Mouse (Mus musculus) right cerebral cortex, postnatal 10 days (tissue): ENCODE measurements around the gene Sf3b2.

Source experiments
- DNase-seq, 2 experiments: peaks; one replicate each; pipeline ENCODE4 v3.0.0; 2021; ENCODE audit warnings: low spot score in 2 of 2

Sf3b2 gene

DNA sequence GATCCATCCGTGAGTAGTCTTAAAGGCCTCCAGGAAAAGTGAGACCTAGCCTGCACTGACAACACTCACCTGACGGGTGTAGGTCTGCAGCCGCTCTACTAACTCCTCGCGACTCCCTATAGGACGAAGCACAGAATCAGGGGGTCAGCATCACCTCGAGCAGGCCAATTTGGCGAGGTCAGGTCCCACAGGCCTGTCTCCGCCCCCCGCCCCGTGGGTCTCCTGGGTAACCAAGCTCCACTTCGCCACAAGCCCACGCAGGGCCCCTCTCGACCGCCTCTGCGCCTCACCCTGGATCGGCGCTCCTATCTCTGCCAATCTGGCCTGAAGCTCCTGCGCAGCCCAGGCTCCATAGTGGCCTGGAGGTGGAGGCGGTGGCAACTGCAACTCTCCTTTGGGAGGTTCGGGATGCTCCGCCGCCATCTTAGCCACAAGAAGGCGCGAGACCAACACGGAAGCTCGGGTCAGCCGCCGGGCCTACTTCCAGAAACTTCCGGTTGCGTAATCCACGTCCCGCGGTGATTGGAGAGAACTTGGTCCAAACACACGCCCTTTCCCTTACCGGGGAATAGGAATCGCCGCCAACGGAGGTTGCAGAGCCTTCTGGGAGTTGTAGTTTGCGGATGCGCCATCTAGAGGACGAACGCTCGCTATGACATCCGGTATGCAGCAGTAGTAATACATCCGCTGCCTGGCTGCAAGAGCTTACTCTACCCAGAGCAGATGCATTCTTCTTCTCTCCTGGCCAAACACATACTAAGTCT is at the start of gene Sf3b2:
Gene Sf3b2 (minus strand): TSS at position 484 of the 764 bp plus-strand sequence.
- peak; percentile 99 to 100 for DNase-seq

DNA sequence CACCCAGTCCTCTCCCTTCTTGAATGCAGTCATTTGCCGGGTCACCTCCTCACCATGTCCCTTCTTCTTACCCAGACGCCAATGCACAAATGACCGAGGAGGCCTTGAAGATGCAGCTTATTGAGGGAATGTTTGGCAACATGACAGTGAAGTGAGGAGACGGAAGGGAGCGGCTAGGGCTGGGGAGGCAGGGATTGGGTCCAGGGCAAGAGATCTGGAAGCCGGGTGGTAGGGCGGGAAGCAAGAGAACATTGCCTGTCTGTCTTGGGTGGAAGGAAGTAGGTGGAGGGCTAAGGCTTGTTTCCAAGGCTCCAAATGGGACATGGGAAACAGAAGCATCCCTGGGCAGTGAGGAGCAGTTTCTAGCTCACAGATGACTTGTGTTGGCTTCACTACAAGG is 46.1 kb upstream of the Sf3b2 start:
- DNase-seq: no peak

DNA sequence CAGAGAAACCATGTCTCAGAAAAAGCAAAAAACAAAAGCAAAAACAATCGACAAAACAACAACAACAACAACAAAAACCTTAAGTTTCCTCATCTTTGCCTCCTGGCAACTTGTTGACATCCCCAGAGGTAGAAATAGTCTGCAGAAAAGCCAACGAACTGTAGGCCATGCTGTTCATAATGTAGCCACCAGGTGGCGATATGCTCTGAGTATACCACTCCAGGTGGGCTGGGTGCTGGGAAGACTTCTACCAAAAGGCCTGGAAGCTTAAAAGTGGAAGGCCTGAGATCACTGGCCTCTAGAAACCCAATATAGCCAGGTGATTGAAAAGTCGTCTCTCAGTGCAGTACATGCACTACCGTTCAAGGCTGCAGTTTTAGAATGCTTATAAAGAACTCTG is 42.7 kb upstream of the Sf3b2 start:
- DNase-seq: peak; percentile 72 to 79

DNA sequence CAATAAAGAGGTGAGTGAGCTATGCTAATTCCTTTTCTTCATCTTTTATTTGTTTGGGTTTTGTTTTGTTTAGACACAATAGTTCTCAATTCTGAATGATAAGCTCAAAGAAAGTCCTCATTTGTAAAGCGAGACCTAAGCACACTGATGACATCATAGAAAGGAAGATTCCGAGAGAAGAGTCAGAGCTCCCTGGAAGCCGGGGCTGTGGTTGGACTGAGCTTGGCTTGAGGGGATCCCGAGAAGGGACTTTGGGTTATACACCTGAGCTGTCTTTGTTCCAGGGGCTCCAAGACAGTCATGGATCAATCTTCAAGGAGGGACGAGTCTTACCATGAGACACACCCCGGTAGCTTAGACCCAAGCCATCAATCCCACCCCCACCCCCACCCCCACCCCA is 40.2 kb upstream of the Sf3b2 start, which contains the start of gene Catsper1:
Gene Catsper1 (plus strand): TSS at position 301 of the 400 bp plus-strand sequence.
- DNase-seq: no peak

DNA sequence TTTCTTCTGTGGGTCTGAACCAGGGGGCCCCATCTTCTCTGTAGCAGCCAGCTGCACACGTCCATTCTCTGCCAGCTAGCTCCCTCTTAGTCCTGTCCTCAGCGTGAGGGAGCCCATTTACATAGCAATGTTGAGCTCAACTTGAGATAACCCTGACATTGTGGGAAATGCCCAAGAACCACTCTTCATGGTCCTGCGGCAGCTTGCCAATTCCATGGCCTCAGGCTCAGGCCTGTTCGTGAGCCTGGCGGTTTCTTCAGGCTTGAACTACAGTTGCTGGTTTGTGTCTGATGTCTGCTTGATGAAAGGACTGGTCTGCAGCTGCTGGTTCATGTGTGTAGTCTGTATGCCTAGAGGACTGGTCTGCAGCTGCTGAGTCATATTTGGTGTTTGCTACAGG is 39.5 kb upstream of the Sf3b2 start:
- DNase-seq: no peak

DNA sequence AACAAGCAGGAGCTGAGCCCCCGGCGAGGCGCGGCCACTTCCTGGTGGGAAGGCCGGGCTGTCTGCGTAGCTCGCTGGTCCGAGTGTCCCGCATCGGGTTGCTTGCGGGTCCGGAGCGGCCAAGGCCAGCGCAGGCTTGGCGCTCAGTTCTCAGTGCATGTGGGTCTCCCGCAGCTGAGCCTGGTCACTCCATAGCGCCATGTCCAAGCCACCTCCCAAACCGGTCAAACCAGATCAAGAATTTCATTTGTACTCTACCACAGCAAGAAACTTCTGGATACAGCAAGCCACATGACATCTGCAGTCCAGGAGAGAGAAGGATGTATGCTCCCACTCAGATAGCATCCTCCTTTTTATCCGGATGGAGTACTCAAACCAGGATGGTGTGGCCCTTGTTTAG is 32.7 kb upstream of the Sf3b2 start:
- no peak for DNase-seq

DNA sequence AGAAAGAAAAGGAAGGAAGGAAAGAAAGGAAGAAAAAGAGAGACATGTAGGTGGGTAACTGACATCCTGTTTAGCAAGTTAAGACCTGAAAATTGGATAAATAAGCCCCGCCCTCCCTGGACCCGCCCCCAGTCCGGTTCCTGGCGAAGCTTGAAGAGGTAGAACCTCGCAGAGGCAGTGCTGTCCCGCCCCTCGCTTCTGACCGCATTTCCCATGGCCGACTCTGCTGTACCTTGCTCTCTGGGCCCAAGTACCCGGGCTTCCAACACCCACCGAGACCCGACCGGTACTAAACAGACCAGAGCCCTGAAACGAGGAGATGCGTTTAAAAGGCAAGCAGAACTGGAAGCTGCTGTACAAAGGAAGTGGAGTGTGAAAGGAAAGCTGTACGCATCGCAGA is 28.5 kb upstream of the Sf3b2 start:
- DNase-seq: no peak

DNA sequence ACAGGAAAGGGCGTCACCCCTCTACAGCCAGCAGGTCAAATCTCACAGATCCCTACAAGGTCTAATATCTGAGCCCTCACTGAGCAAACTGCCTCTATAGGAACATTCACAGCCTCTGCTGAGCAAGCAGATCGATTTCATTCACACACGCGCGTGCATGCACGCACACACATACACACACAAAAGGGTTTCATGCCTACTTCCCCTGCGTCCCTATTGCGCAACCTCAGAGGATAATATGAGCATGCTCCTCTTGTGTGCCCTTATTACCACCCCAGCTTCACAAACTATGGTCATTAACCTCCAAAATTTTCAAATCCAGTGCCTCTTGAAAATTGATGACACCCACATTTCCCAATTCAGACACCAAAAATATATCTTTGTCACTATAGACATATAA is 17.9 kb upstream of the Sf3b2 start:
- no peak for DNase-seq

DNA sequence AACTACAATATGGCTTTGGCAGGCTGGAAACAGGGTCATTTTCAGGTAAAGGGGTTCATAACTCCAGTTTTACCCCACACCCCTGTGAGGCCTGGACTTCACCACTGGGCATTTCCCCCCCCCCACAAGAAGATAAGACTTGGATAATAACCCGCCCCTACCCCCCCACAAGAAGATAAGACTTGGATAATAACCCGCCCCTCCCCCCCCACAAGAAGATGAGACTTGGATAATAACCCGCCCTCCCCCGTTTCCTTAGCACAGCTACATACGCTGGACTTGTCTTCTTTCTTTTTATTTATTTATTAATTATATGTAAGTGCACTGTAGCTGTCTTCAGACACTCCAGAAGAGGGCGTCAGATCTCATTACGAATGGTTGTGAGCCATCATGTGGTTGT is 13.8 kb upstream of the Sf3b2 start:
- no peak for DNase-seq

DNA sequence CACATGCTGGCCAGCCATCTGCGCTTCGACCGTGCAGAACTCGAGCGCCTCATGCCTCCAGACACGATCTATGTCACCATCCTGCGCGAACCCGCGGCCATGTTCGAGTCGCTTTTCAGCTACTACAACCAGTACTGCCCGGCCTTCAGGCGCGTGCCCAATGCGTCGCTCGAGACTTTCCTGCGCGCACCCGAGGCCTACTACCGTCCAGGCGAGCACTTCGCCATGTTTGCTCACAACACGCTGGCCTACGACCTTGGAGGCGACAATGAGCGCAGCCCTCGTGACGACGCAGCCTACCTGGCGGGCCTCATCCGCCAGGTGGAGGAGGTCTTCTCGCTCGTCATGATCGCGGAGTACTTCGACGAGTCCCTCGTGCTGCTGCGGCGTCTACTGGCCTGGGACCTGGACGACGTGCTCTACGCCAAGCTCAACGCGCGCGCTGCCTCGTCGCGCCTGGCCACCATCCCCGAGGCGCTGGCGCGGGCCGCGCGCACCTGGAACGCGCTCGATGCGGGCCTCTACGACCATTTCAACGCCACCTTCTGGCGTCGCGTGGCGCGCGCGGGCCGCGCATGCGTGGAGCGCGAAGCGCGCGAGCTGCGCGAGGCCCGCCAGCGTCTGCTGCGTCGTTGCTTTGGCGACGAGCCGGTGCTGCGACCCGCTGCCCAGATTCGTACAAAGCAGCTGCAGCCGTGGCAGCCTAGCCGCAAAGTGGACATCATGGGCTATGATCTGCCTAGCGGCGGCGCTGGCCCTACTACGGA is 11.9 kb upstream of the Sf3b2 start:
- DNase-seq: no peak

DNA sequence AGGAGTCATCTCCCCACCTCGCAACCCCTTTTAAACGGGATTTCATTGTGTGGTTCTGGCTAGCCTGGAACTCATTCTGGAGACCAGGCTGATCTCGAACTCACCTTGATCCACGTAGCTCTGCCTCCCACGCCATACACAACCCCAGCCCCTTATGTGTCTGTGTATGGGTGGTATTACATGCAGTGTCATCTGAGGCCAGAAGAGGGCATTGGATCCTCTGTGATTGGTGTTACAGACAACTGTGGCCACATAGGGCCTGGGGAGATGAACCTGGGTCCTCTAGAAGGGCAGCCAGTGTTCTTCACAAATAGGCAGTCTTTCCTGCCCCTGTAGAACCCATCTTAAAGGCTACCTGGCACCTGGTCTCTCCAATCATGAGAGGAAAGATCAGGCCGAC is 11.0 kb upstream of the Sf3b2 start:
- DNase-seq: no peak

DNA sequence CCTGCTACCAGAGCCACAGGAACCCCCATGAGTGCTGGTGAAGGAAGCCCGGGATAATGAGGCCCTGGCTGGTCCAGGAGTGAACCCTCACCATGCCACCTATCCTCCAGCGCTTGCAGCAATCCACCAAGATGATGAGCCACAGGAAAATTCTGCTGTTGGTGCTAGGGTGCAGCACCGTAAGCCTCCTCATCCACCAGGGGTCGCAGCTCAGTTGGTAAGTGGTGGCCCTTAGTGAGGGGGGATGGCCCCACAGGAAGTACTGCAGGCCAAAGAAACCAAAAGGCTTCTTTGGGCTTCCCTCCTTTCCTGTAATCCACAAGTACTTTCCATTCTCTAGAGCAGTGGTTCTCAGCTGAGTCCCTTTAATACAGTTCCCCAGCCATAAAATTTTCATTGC is 7.2 kb upstream of the Sf3b2 start:
- peak in 1 of 2 experiments; percentile 64 for DNase-seq

DNA sequence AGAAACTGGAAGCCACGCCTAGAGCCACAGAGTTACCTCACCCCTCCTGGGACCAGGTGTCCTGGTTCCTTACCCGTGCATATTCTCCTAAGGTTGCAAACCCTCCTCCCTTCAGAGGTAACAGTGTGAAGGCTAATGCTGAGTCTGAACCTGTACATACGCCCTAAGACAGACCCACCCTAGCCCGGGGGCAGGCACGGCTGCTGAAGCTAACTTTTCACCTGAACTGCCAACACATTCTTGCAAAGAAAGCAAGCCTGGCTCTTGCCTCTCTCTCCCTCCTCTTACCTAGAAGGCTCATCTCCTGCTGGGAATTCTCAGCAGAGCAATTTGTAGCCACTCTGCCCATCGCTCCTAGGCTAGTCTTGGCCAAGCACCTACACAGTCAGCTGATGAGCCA is 5.3 kb upstream of the Sf3b2 start:
- DNase-seq: no peak

DNA sequence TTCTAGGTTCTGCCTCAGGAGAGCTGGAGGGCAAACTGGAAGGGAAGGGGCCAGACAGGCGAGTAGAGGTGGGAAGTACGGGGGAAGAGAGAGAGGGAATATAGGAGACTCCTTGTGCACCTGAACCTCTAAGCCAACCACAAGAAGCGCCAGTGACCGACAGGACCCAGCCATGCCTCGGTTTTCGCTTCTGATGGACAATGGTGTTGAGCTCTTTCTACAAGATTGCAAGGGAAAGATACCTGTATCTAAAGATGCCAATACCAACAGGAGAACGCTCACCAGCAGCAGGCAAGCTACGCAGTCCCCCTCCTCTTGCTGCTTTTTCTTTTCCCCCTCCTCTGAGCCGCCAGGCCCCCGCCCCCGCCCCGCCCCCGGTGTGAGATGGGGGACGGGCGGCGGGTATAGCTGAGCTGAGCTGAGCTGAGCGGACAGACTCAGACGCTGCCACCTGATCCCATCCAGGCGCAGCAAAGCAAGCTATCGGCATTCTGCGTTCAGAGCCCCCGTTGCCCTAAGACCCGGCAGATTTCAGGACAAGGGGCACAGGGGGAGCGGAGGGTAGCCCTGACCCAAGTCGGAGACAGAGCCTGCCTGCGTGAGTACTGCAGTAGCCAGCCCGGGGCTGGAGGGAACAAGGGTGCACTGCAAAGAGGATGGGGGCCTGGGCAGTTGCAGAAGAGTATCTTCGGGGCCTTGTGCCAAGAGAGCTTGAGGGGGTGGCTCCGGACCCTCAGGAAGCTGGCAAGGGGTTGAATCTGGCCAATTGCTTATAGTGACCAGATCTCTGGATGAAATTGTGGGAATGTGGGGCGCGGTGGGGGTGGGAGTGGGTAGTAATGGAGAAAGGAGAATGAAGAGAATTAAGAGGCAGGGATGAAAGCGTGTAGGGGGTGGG is 2.9 kb upstream of the Sf3b2 start, which contains the start of gene Gal3st3:
Gene Gal3st3 (plus strand): TSS at position 429 of the 898 bp plus-strand sequence.
- peak; percentile 71 to 75 for DNase-seq

DNA sequence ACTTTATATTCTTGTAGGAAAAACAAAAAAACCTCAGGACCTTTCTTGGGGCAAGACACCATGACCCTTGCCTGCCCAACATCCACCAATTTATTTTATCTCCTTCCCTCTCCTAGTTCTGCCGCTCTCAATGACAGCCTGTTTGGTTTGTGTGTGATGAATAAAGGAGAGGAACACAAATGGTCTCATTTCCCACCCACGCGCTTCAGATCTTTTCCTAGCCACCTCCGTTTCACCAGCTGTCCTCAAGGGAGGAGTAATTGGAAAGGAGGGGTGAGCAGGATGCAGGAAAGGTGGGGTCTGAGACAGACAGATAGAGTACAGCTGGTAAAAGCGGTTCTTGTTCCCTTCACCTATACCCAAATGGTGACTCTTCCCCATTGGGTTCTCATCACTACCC is 1.4 kb upstream of the Sf3b2 start:
- peak in 1 of 2 experiments; percentile 79 for DNase-seq

DNA sequence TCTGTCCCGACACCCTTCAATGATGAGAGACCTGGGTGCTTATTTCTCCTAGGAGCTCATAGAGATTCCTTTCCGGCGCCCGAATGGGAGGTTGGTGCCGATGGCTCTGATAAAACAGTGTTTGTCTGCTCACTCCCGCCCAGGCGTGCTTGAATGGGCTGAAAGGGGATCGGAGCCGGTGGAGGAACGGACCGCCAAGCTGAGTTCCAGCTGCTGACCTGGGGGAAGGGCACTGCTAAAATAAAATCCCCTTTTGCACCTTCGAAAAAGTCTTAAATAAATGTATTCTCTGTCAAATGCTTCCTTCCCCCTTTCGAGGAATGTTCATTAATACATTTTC is 451 bp upstream of the Sf3b2 start:
- DNase-seq: no peak

DNA sequence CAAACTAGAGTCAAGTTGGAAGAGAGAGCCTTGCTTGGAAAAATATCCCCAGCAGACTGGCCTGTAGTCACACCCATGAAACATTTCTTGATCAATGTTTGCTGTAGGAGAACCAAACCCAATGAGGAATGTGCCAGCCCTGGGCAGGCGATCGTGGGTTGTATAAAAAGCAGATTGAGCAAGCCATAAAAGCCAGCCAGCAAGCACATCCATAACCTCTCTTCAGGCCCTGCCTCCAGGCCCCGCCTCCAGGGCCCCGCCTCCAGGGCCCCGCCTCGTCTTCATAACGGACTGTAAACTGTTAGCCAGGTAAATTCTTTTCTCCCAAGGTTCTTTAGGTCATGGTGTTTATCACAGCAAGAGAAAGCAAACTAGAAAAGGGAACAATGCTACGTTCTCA is 16.9 kb downstream of the Sf3b2 start:
- no peak for DNase-seq

DNA sequence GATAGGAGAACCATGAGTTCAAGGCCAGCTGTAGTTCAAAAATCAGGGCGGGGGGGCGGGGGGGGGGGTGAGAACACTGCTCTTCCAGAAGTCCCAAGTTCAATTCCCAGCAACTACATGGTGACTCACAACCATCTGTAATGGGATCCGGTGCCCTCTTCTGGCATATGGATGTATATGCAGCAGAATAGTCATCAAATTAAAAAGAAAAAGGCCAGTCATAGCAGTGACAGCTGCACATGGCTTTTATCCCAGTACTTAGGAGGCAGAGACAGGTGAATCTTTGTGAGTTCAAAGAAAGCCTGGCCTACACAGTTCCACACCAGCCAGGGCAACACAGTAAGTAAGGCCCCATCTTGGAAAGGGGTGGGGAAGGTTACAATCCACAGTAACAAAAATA is 18.1 kb downstream of the Sf3b2 start:
- DNase-seq: no peak

DNA sequence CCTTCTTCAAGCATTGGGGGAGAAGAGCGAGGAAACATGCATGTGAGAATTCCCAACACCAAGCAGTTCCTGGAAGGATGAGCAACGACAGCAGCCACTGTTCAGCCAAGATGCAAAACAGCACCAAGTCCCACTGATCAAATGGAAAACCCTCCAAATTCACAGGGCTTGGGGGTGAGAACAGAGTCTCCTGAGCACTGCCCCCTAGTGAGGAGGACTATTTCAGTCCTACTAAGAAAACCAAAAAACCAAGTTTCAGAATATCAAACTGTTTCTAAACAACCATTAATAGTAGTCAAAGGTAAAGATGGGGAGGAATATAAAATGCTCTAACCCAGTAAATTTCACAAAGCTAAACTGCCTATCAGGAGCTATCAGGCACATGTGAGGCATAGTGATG is 18.7 kb downstream of the Sf3b2 start:
- DNase-seq: no peak

DNA sequence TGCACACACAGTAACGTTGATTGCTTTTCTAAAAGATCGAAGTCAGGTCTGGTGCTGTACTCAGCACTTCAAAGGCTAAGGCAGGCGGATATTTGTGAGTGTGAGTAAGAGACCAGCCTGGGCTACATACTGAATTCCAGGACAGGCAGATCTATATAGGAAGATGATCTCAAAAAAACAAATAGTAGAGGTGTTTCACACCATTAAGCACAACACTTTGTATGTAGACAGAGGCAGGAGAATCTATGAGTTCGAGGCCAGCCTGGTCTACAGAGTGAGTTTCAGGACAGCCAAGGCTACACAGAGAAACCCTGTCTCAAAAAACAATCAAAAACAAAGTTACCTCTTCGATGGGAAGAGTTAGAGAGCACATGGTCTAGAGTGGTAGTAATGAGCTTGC is 19.5 kb downstream of the Sf3b2 start:
- no peak for DNase-seq

DNA sequence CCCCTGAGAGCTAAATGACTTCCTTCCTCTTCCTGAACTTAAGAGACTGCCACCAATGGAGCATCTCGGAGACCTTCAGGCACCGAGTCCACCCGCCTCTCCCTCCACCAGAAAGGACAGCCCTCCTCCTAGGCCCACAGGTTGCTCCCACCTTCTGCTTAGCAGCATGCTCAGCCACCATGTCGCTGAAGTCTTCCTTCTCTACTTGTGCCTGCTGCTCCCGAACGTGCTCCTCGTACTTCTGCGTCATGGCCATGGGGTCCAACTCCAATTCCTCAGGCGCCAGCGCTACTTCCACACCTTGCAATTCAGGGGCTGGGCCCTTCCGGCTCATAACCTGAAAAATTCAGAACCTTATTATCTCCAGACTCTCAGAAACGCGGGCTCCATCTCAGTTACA is 20.6 kb downstream of the Sf3b2 start:
- DNase-seq: no peak

DNA sequence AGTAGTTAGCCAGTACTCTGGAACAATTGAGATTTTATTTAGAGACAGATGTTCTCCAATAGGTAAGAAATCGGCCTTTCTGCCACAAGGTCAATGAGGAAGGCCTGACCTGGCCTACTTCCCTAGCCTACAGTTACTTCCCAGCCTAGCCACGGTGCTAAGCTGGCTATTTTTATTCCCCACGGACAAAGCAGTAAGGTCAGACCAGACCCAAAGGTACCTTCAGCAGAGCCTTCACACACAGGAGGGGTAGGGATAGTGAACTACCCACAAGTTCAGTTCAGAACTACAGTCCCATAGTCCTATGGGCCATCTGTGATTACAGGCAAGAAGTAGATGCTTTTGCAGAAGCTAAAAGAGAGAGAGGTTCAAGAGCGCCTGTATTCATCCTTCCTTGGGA is 21.3 kb downstream of the Sf3b2 start:
- DNase-seq: no peak
